Mouse (Mus musculus) ES-E14 (cell line): ENCODE measurements around the gene Zfp605.

ENCODE experiments used
- CHD2 ChIP-seq: IDR thresholded peaks from 2 replicates; pipeline ENCODE4 v1.6.1; 2014; ENCODE audit warnings: mild to moderate bottlenecking, low read depth, low read length, inconsistent platforms
- HCFC1 ChIP-seq: IDR thresholded peaks from 2 replicates; pipeline ENCODE4 v1.6.1; 2012; ENCODE audit warnings: low read length, inconsistent platforms, borderline replicate concordance; ENCODE audit not compliant: insufficient read depth
- MAFK ChIP-seq: IDR thresholded peaks from 2 replicates; pipeline ENCODE4 v1.6.1; 2014; ENCODE audit warnings: mild to moderate bottlenecking, low read depth, low read length, inconsistent platforms; ENCODE audit not compliant: insufficient read depth
- ZNF384 ChIP-seq: IDR thresholded peaks from 2 replicates; pipeline ENCODE4 v1.6.1; 2012; ENCODE audit warnings: low read depth, low read length, inconsistent platforms

DNA sequence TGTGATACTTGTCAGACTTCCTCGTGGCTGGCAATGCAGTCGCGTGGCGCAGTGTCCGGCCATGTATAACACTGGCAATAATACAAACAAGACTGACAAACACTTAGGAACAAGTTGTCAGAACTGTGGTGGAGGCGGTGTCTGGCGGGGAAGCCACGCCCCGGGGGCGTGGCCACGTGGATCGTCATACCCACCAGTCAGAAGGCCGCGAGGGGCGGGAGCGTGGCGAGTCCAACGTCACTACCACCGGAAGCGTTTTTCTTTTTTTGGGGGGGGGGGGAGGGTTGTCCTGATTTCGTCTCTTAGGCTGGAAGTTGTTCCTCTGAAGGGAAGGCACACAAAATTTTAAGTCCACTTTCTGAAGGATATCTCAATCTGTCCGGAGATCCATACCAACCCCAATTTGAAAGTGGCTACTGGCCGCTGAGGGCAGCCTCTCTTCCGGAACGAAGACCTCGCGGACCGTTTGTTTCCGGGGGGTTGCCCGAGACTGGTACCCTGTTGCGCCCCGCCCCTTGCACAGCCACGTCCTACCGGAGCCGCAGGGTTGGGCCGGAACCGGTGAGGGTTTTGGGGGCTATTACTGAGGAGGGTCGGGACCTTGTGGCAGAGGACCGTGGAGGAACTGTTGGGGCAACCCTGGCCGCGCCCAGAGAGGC, 66.6 kb downstream of the Zfp605 start, which contains the start of gene Golga3:
- TF ChIP-seq HCFC1: peak; percentile 82
- peak; percentile 99 for TF ChIP-seq ZNF384
- no peak for TF ChIP-seq CHD2
- TF ChIP-seq MAFK: no peak
